Mouse (Mus musculus): ENCODE measurements around the gene Mpp2. TPM values are rescaled to one million over a fixed set of nuclear protein-coding genes. Genes with fewer than 3 reads are reported as not detected.

Gene Mpp2
- polyA plus RNA-seq, 2 experiments, result 7.4 to 11.9 TPM

DNA sequence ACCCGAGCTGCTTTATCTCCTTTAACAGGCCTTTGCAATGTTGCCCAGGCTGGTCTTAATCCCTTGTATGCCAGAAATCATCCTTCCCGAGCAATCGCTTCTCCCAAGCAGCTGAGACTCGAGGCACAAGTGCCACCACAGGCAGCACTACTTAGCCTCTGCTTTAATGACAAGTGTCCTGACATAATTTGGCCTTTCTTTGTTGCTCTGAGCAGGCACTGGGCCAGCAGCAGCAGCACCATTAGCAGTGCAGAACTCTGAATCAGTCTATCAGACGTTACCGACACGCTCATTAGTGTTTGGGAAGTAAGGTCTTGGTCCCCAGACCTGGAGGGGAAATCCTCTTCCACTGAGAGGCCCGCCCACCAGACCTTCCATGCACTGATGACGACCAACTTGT, 68.6 kb downstream of the Mpp2 start:
- no peak overlapping the region for H3K27ac ChIP-seq
- H3K4me1 ChIP-seq (replicated peaks; ENCODE audit: control insufficient read depth in 2 of 2, insufficient read depth in 2 of 2, low read length in 1 of 2), result no peaks in the 10 kb centered on the region
- WGBS (ENCODE audit: insufficient replicate concordance), result 61% methylated on average over 9 of the region's 9 CpGs
- ATAC-seq (ENCODE audit: insufficient read depth) (no peak), DNase-seq (ENCODE audit: low read depth in 3 of 3, low spot score in 3 of 3) (no peak)
- no peaks in the 10 kb centered on the region for H3K36me3 ChIP-seq (replicated peaks; ENCODE audit: control insufficient read depth, insufficient read depth, low read depth)
- no peak overlapping the region for H3K4me2 ChIP-seq (ENCODE audit: low read depth)
- no peak overlapping the region for H3K4me3 ChIP-seq (ENCODE audit: insufficient read depth in 1 of 2, low read depth in 2 of 2, low read length in 2 of 2)
- H3K9ac ChIP-seq (replicated peaks), result no peak overlapping the region
- no peaks in the 10 kb centered on the region; the same call in none of the 2 replicates for H3K27me3 ChIP-seq (ENCODE audit: control insufficient read depth, insufficient read depth, low read length)
- H3K9me3 ChIP-seq (ENCODE audit: control insufficient read depth, low read length), result no peaks in the 10 kb centered on the region
- TF ChIP-seq CTCF (IDR thresholded peaks at IDR 0.05; ENCODE audit: low read depth), result no peak
- TF ChIP-seq EP300 (IDR thresholded peaks at IDR 0.05; ENCODE audit: low read depth), result no peak

DNA sequence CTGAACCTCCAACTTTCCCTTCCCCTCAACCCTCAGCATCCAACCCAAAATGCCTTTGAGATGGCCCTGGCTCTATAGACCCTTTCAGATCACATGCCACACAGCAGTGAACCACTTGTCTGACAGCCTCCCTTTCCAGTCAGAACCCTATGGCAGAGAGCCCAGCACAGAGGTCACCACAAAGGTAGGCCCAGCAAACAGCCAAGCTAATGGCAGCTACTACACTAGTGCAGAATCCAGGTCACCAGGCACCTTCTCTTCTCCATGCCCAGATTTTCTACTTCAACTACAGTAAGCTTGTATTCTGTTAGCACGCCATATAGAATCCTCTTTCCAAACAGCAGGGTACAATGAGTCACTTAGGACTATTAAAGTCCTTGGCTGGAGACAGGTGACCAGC, 72.2 kb downstream of the Mpp2 start:
- Histone ChIP-seq H3K4me2 (ENCODE audit: low read depth) (no peak overlapping the region), H3K9ac (replicated peaks) (no peak overlapping the region), H3K9me3 (ENCODE audit: control insufficient read depth, low read length) (no peaks in the 10 kb centered on the region), H3K4me3 (ENCODE audit: insufficient read depth in 1 of 2, low read depth in 2 of 2, low read length in 2 of 2) (no peak overlapping the region), H3K4me1 (replicated peaks; ENCODE audit: control insufficient read depth in 2 of 2, insufficient read depth in 2 of 2, low read length in 1 of 2) (no peaks in the 10 kb centered on the region), H3K27me3 (ENCODE audit: control insufficient read depth, insufficient read depth, low read length) (no peaks in the 10 kb centered on the region), H3K27ac (no peak overlapping the region), H3K36me3 (replicated peaks; ENCODE audit: control insufficient read depth, insufficient read depth, low read depth) (no peaks in the 10 kb centered on the region)
- 52% methylated on average over 1 of the region's 1 CpGs for WGBS (ENCODE audit: insufficient replicate concordance)
- no peak for ATAC-seq (ENCODE audit: insufficient read depth)
- no peak for DNase-seq (ENCODE audit: low read depth in 3 of 3, low spot score in 3 of 3)
- TF ChIP-seq EP300 (IDR thresholded peaks at IDR 0.05; ENCODE audit: low read depth) (no peak), CTCF (IDR thresholded peaks at IDR 0.05; ENCODE audit: low read depth) (no peak)

DNA sequence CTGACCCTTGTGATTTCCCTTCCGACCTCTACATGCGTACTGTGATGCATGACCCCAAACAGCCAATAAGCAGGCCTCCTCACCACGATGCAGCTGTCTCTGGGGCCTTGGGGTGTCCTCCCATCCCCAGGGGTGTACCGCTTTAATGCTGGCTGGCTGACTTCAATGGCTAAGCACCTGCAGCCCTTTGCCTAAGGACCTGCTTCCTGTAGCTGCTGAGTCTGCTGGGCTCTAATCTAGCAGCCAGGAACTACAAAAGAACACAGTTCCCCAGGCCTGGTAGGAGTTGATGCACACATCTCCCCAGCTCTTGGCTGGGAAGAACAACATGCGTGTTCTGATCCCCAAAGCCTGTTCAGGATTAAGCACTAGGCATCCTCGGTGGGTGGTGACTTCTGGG, 72.8 kb downstream of the Mpp2 start:
- Histone ChIP-seq H3K4me1 (replicated peaks; ENCODE audit: control insufficient read depth in 2 of 2, insufficient read depth in 2 of 2, low read length in 1 of 2) (no peaks in the 10 kb centered on the region), H3K27ac (no peak overlapping the region), H3K36me3 (replicated peaks; ENCODE audit: control insufficient read depth, insufficient read depth, low read depth) (no peaks in the 10 kb centered on the region), H3K27me3 (ENCODE audit: control insufficient read depth, insufficient read depth, low read length) (no peaks in the 10 kb centered on the region), H3K4me2 (ENCODE audit: low read depth) (no peak overlapping the region), H3K9me3 (ENCODE audit: control insufficient read depth, low read length) (no peaks in the 10 kb centered on the region), H3K4me3 (ENCODE audit: insufficient read depth in 1 of 2, low read depth in 2 of 2, low read length in 2 of 2) (no peak overlapping the region), H3K9ac (replicated peaks) (no peak overlapping the region)
- WGBS (ENCODE audit: insufficient replicate concordance), result 61% methylated on average over 6 of the region's 6 CpGs
- ATAC-seq (ENCODE audit: insufficient read depth) (no peak), DNase-seq (ENCODE audit: low read depth in 3 of 3, low spot score in 3 of 3) (no peak)
- TF ChIP-seq EP300 (IDR thresholded peaks at IDR 0.05; ENCODE audit: low read depth) (no peak), CTCF (IDR thresholded peaks at IDR 0.05; ENCODE audit: low read depth) (no peak)

- no peak overlapping the region for H3K9ac ChIP-seq (replicated peaks)
- H3K4me2 ChIP-seq (ENCODE audit: low read depth), result no peak overlapping the region
- H3K9me3 ChIP-seq (ENCODE audit: control insufficient read depth, low read length), result no peaks in the 10 kb centered on the region
- no peak overlapping the region for H3K4me3 ChIP-seq (ENCODE audit: insufficient read depth in 1 of 2, low read depth in 2 of 2, low read length in 2 of 2)
- H3K4me1 ChIP-seq (replicated peaks; ENCODE audit: control insufficient read depth in 2 of 2, insufficient read depth in 2 of 2, low read length in 1 of 2), result no peaks in the 10 kb centered on the region
- no peaks in the 10 kb centered on the region for H3K27me3 ChIP-seq (ENCODE audit: control insufficient read depth, insufficient read depth, low read length)
- TF ChIP-seq EP300 (IDR thresholded peaks at IDR 0.05; ENCODE audit: low read depth) (no peak), CTCF (IDR thresholded peaks at IDR 0.05; ENCODE audit: low read depth) (peak; percentile 18; the same call in 1 of the 2 replicates)
- no peaks in the 10 kb centered on the region for H3K36me3 ChIP-seq (replicated peaks; ENCODE audit: control insufficient read depth, insufficient read depth, low read depth)
- no peak for DNase-seq (ENCODE audit: low read depth in 3 of 3, low spot score in 3 of 3)
- H3K27ac ChIP-seq, result no peak overlapping the region
- no peak for ATAC-seq (ENCODE audit: insufficient read depth)
- 61% methylated on average over 8 of the region's 8 CpGs for WGBS (ENCODE audit: insufficient replicate concordance)
Observed at GRCm38 (mm10) chr11:102013201-102013600, 75.1 kb downstream of the Mpp2 start.

GRCm38 (mm10) chr11:102011510-102011909, 76.8 kb downstream of the Mpp2 start:
- Histone ChIP-seq H3K4me3 (ENCODE audit: insufficient read depth in 1 of 2, low read depth in 2 of 2, low read length in 2 of 2) (no peak overlapping the region), H3K4me1 (replicated peaks; ENCODE audit: control insufficient read depth in 2 of 2, insufficient read depth in 2 of 2, low read length in 1 of 2) (no peaks in the 10 kb centered on the region), H3K9ac (replicated peaks) (no peak overlapping the region), H3K9me3 (ENCODE audit: control insufficient read depth, low read length) (no peaks in the 10 kb centered on the region), H3K36me3 (replicated peaks; ENCODE audit: control insufficient read depth, insufficient read depth, low read depth) (no peaks in the 10 kb centered on the region), H3K4me2 (ENCODE audit: low read depth) (no peak overlapping the region), H3K27me3 (ENCODE audit: control insufficient read depth, insufficient read depth, low read length) (no peaks in the 10 kb centered on the region), H3K27ac (no peak overlapping the region)
- ATAC-seq (ENCODE audit: insufficient read depth) (no peak), DNase-seq (ENCODE audit: low read depth in 3 of 3, low spot score in 3 of 3) (no peak)
- TF ChIP-seq EP300 (IDR thresholded peaks at IDR 0.05; ENCODE audit: low read depth), result no peak
- TF ChIP-seq CTCF (IDR thresholded peaks at IDR 0.05; ENCODE audit: low read depth), result no peak
- WGBS (ENCODE audit: insufficient replicate concordance), result 69% methylated on average over 8 of the region's 8 CpGs
